Mouse (Mus musculus): Measurements from ENCODE around the gene Crebrf. TPM values are rescaled to one million over a fixed set of nuclear protein-coding genes. Genes with fewer than 3 reads are reported as not detected.

The Crebrf gene
- total RNA-seq, 2 experiments from 2014 or later, result 45.3 to 45.4 TPM

GRCm38 (mm10) chr17:26703671-26704070 lies 11.8 kb upstream of the Crebrf start:
- DNase-seq (ENCODE audit: low spot score in 2 of 2), result no peak

GRCm38 (mm10) chr17:26705463-26706359 lies 9.7 kb upstream of the Crebrf start:
- DNase-seq (ENCODE audit: low spot score in 2 of 2), result peak in 1 of 2 experiments; percentile 50

GRCm38 (mm10) chr17:26707066-26707465 lies 8.4 kb upstream of the Crebrf start:
- DNase-seq (ENCODE audit: low spot score in 2 of 2), result no peak

- no peak for DNase-seq (ENCODE audit: low spot score in 2 of 2)
Measured at GRCm38 (mm10) chr17:26708499-26708898, 7.0 kb upstream of the Crebrf start.

GRCm38 (mm10) chr17:26708993-26709590 lies 6.4 kb upstream of the Crebrf start:
- DNase-seq (ENCODE audit: low spot score in 2 of 2), result no peak

DNA sequence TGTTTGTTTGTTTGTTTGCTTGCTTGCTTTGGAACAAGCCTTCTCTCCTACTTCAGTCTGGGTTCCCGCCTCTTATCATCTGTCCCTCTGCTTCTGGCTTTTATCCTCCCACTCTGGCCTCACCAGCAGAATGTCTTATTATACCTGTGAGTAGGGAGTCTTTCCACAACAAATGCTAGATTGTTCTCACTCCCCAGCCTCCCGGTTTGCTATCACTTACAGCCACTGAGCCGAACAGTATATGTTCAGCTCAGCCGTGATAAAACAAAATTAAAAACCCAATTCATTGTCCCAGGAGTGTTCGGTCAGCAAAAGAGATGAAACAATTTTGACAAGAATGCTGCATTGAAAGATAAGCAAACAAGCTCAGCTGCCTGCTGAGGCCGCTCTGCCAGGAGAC lies 5.4 kb upstream of the Crebrf start:
- DNase-seq (ENCODE audit: low spot score in 2 of 2), result no peak

- DNase-seq (ENCODE audit: low spot score in 2 of 2), result peak; percentile 93 to 96
Measured at GRCm38 (mm10) chr17:26715916-26716717, 667 bp downstream of the Crebrf start.

DNA sequence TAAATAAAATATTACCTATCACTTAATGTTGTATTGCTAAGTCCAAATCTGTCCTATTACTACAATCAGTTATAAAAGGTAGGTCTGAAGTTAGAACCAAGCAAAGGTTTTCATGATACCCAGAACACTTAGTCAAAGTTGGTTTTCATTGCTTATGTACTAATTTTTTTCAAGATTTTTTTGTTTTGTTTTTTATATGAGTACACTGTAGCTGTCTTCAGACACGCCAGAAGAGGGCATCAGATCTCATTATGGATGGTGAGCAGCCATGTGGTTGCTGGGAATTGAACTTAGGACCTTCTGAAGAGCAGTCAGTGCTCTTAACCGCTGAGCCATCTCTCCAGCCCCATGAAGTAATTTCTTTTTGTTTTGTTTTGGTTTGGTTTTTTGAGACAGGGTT lies 2.4 kb downstream of the Crebrf start:
- DNase-seq (ENCODE audit: low spot score in 2 of 2), result no peak

DNA sequence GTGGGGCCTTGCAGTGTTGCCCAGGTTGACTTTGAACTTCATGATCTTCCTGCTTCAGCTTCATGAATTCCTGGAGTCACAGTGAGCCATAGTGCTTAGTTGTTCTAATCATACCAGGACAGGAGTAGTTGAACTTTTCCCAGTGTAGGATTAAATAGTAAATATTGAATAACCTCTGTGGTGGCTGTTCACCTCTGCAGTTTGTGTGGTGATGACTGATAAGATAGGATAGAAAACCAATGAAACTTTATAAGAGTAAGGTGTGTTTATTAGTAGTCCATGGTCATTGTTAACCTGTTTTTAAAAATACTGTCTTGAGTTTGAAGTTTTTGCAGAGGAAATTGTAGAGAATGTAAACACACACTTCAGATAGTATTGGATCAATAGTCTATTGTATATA lies 4.0 kb downstream of the Crebrf start:
- DNase-seq (ENCODE audit: low spot score in 2 of 2), result no peak

- DNase-seq (ENCODE audit: low spot score in 2 of 2), result no peak
Measured at GRCm38 (mm10) chr17:26721802-26722201, 6.4 kb downstream of the Crebrf start.

DNA sequence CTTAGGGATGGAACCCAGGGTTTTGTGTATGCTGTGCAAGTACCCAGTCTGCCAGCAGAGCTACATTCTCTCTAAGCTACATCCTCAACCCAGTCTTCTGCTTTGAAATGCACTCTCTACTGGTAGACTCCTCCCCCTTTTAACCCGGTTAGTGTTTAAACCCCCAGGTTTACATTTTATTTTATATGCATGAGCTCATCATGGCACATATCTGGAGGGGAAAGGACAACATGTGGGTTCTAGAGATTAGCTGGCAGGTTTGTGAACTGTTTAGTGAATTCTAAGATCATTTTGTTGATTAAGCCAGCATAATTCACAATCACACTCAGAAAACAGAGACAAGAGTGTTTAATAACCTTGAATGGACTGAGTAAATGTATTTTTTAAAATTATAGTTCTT lies 9.3 kb downstream of the Crebrf start:
- DNase-seq (ENCODE audit: low spot score in 2 of 2), result no peak

DNA sequence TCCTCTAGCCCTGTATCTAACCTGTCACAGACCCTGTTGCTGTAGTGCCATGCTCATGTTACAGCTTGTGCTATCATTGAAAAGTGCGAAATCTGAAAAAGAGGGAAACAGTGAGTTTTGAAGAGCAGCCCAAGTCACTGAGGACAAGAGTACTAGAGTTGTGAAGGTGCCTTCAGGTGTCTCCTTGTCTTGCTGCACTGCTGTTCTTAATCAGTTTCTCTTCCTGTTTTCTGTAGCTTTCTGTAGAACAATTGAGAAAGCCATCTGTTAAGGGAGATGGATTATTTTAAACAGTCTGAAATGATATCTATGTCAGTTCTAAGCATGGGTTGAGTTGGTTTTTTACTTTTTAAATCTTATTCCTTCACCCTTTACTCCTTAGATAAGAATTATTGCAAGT lies 11.2 kb downstream of the Crebrf start:
- no peak for DNase-seq (ENCODE audit: low spot score in 2 of 2)

GRCm38 (mm10) chr17:26727110-26727755 lies 11.8 kb downstream of the Crebrf start:
- DNase-seq (ENCODE audit: low spot score in 2 of 2), result no peak

DNA sequence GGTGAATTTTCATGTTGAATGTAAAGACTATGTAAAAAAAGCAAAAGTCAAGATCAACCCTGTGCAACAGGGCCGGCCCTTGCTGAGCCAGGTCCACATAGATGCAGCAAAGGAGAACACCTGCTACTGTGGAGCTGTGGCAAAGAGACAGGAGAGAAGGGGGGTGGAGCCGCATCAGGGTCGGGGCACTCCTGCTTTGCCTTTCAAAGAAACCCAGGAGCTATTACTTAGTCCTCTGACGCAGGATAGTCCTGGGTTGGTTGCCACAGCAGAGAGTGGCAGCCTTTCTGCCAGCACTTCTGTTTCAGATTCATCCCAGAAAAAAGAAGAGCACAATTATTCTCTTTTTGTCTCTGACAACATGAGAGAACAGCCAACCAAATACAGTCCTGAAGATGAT lies 27.1 kb downstream of the Crebrf start:
- DNase-seq (ENCODE audit: low spot score in 2 of 2), result no peak

DNA sequence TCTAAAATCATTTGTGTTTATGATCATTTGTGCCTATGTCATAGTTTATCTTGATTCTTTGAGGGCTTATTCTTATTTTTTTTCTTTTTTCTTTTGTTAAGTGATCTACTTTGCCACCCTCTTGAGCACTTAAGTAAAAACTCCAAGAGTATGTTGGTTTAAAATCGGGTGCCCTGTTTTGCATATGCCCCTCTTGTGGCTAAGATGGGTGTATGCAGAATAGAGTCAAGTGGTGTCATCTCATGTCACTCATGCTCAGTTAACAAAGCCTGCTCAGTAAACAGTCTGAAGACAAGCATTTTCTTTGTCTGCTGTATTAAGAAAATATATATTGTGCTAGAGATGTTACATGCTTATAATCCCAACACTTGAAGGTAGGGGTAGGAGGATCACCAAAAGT lies 27.8 kb downstream of the Crebrf start:
- DNase-seq (ENCODE audit: low spot score in 2 of 2), result no peak

DNA sequence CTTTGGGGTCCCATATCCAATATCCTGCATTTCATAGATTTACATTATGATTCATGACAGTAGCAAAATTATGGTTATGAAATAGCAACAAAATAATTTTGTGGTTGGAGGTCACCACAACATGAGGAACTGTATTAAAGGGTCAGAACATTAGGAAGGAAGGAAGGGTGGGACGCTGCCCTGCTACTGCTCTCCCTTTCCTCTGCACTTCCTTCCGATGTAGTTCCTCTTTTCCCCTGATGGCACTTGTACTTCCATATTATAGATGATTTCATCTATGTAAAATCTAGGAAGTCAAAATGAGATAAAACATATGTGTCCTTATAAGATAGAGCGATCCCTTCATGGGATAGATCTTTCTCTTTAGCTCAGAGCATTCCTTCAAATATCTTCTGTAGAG lies 34.5 kb downstream of the Crebrf start:
- no peak for DNase-seq (ENCODE audit: low spot score in 2 of 2)

GRCm38 (mm10) chr17:26752297-26752696 lies 36.8 kb downstream of the Crebrf start:
- no peak for DNase-seq (ENCODE audit: low spot score in 2 of 2)

GRCm38 (mm10) chr17:26753476-26753875 lies 38.0 kb downstream of the Crebrf start:
- DNase-seq (ENCODE audit: low spot score in 2 of 2), result no peak

DNA sequence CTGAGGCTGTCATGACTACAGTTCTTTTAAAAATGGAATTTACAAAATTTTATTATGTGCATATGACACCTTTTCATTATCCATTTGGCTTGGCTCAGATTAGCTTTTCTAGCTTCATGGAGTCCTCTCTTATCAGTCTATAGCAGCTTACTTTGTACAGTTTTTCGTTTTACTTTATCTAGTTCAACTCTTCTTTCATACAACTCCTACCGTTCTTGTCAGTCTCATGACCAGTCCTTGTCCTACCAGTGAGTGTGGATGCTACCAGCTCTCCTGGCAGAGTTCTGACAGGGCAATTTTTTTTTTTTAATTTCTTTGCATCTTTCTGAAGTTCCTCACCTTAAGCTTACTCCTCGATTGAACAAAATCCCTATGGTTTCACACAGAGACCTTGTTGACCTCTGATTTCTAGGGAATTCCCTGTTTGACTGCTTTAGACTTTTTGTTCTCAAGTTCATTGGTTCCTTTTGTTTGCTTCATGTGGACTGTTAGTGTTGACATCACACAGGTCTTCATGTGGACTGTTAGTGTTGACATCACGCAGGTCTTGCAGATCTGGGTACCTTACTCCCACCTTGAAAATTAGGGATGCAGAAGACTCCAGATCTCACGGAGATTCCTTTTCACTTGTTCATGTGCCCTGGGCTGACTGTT lies 51.8 kb downstream of the Crebrf start:
- DNase-seq (ENCODE audit: low spot score in 2 of 2), result no peak

- DNase-seq (ENCODE audit: low spot score in 2 of 2), result no peak
Measured at GRCm38 (mm10) chr17:26767754-26768124, 52.3 kb downstream of the Crebrf start.

GRCm38 (mm10) chr17:26776211-26776610 lies 60.8 kb downstream of the Crebrf start:
- no peak for DNase-seq (ENCODE audit: low spot score in 2 of 2)

Measured in layer of hippocampus, postnatal 14 days (tissue).